Mouse (Mus musculus): ENCODE data around the gene Zfp81. TPM values are rescaled to one million over a fixed set of nuclear protein-coding genes. Genes with fewer than 3 reads are reported as not detected.
"Not testable (repeated sequence)": the region's sequence is repeated elsewhere in the genome, so short reads cannot be mapped to it uniquely, and the experiment has no call there.

Gene Zfp81
- polyA plus RNA-seq (2014; fragmentation: Nextera tagmentation; extraction: Ambion mirVana) = 7.8 and 10.8 TPM in 2 replicates

GRCm38 (mm10) chr17:33358411-33359384 is at the start of gene Zfp81:
TSS of gene Zfp81 (minus strand) at chr17:33358878.
- 4% methylated on average over 47 of the region's 47 CpGs for WGBS (ENCODE audit: insufficient replicate concordance)
- H3K9me3 ChIP-seq (replicated peaks; ENCODE audit: control insufficient read depth, low read length) = no peaks in the 10 kb centered on the region
- peak within 1 kb of the TSS; percentile 84 for H3K9ac ChIP-seq (ENCODE audit: low read depth, low read length)
- H3K4me1 ChIP-seq (ENCODE audit: control insufficient read depth, insufficient read depth, low read length) = no peaks in the 10 kb centered on the region
- peak; percentile 100 for ATAC-seq (replicated peaks; ENCODE audit: insufficient number of reproducible peaks, low FRiP score, low TSS enrichment)
- peak within 1 kb of the TSS; percentile 81 for H3K4me2 ChIP-seq
- peak within 1 kb of the TSS; percentile 82 for H3K27ac ChIP-seq (ENCODE audit: low read depth, low read length)
- no peaks in the 10 kb centered on the region for H3K36me3 ChIP-seq (ENCODE audit: control insufficient read depth, insufficient read depth, low read length)
- H3K4me3 ChIP-seq (ENCODE audit: low read depth, low read length) = peak within 1 kb of the TSS; percentile 66
- H3K27me3 ChIP-seq (ENCODE audit: control insufficient read depth, insufficient read depth, low read length) = no peaks in the 10 kb centered on the region

- ATAC-seq (replicated peaks; ENCODE audit: insufficient number of reproducible peaks, low FRiP score, low TSS enrichment) = peak; percentile 93
- peak within 1 kb of the TSS; percentile 82 for H3K9ac ChIP-seq (ENCODE audit: low read depth, low read length)
- 1% methylated on average over 44 of the region's 44 CpGs for WGBS (ENCODE audit: insufficient replicate concordance)
Observed at GRCm38 (mm10) chr17:33394182-33395034, 35.7 kb upstream of the Zfp81 start, which contains the start of gene Zfp101. TSS of gene Zfp101 (minus strand) at chr17:33394641.

GRCm38 (mm10) chr17:33392271-33392670 is 33.6 kb upstream of the Zfp81 start:
- no peak for ATAC-seq (replicated peaks; ENCODE audit: insufficient number of reproducible peaks, low FRiP score, low TSS enrichment)
- 85% methylated on average over 5 of the region's 5 CpGs for WGBS (ENCODE audit: insufficient replicate concordance)

More at GRCm38 (mm10) chr17:33394182-33395034, 35.7 kb upstream of the Zfp81 start, which contains the start of gene Zfp101:
- Histone ChIP-seq H3K9me3 (replicated peaks; ENCODE audit: control insufficient read depth, low read length) (no peaks in the 10 kb centered on the region), H3K4me2 (peak within 1 kb of the TSS; percentile 73), H3K27ac (ENCODE audit: low read depth, low read length) (peak within 1 kb of the TSS; percentile 68), H3K27me3 (ENCODE audit: control insufficient read depth, insufficient read depth, low read length) (no peaks in the 10 kb centered on the region), H3K36me3 (ENCODE audit: control insufficient read depth, insufficient read depth, low read length) (no peaks in the 10 kb centered on the region), H3K4me3 (ENCODE audit: low read depth, low read length) (peak within 1 kb of the TSS; percentile 91), H3K4me1 (ENCODE audit: control insufficient read depth, insufficient read depth, low read length) (no peaks in the 10 kb centered on the region; the same call in 1 of the 2 replicates)

DNA sequence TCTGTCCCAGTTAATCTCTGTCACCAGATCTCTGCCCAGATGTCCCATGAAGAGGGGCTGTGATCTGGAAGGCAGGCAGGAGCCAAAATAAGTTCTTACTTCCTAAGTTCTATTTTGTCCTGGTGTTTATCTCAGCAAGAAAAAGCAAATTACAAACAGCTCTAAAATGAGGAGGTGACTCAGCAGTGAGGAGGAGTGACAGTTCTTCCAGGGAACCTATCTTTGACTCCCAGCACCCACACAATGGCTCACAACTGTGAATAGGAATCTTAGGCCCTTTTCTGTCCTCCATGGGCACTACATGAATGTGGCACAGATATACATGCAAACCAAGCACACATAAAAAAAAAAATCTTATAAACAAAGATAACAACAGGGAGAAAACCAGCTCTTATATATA is 27.0 kb upstream of the Zfp81 start:
- H3K9me3 ChIP-seq (replicated peaks; ENCODE audit: control insufficient read depth, low read length) = no peaks in the 10 kb centered on the region
- H3K4me1 ChIP-seq (ENCODE audit: control insufficient read depth, insufficient read depth, low read length) = no peaks in the 10 kb centered on the region
- no peaks in the 10 kb centered on the region for H3K27me3 ChIP-seq (ENCODE audit: control insufficient read depth, insufficient read depth, low read length)
- ATAC-seq (replicated peaks; ENCODE audit: insufficient number of reproducible peaks, low FRiP score, low TSS enrichment) = no peak
- H3K4me3 ChIP-seq (ENCODE audit: low read depth, low read length) = no peak overlapping the region
- H3K36me3 ChIP-seq (ENCODE audit: control insufficient read depth, insufficient read depth, low read length) = peaks cover 33% of the 10 kb centered on the region
- no peak overlapping the region for H3K27ac ChIP-seq (ENCODE audit: low read depth, low read length)
- H3K4me2 ChIP-seq = no peak overlapping the region
- H3K9ac ChIP-seq (ENCODE audit: low read depth, low read length) = no peak overlapping the region

More at GRCm38 (mm10) chr17:33392271-33392670, 33.6 kb upstream of the Zfp81 start:
- Histone ChIP-seq H3K36me3 (ENCODE audit: control insufficient read depth, insufficient read depth, low read length) (no peaks in the 10 kb centered on the region), H3K4me3 (ENCODE audit: low read depth, low read length) (no peak overlapping the region), H3K27me3 (ENCODE audit: control insufficient read depth, insufficient read depth, low read length) (no peaks in the 10 kb centered on the region), H3K27ac (ENCODE audit: low read depth, low read length) (no peak overlapping the region), H3K9ac (ENCODE audit: low read depth, low read length) (no peak overlapping the region), H3K9me3 (replicated peaks; ENCODE audit: control insufficient read depth, low read length) (no peaks in the 10 kb centered on the region), H3K4me2 (no peak overlapping the region), H3K4me1 (ENCODE audit: control insufficient read depth, insufficient read depth, low read length) (no peaks in the 10 kb centered on the region; the same call in 1 of the 2 replicates)

DNA sequence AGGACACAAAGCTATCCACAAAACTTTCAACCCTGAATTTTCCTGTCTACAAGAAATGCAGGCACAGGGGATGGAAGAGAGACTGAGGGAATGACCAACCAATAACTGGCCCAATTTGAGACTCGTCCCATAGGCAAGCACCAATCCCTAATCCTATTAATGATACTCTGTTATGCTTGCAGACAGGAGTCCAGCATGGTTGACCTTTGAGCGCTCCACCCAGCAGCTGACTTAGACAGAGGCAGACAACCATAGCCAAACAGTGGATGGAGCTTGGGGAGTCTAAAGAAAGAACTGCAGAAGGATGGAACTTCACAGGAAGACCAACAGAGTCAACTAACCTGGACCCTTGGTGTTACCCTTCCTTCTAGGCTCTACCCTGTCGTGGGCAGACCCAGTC is 14.1 kb upstream of the Zfp81 start:
- Histone ChIP-seq H3K27ac (ENCODE audit: low read depth, low read length) (no peak overlapping the region), H3K4me3 (ENCODE audit: low read depth, low read length) (no peak overlapping the region), H3K36me3 (ENCODE audit: control insufficient read depth, insufficient read depth, low read length) (no peaks in the 10 kb centered on the region), H3K9ac (ENCODE audit: low read depth, low read length) (no peak overlapping the region), H3K4me2 (no peak overlapping the region), H3K27me3 (ENCODE audit: control insufficient read depth, insufficient read depth, low read length) (no peaks in the 10 kb centered on the region), H3K4me1 (ENCODE audit: control insufficient read depth, insufficient read depth, low read length) (no peaks in the 10 kb centered on the region), H3K9me3 (replicated peaks; ENCODE audit: control insufficient read depth, low read length) (no peaks in the 10 kb centered on the region)
- no peak for ATAC-seq (replicated peaks; ENCODE audit: insufficient number of reproducible peaks, low FRiP score, low TSS enrichment)
- 85% methylated on average over 3 of the region's 3 CpGs for WGBS (ENCODE audit: insufficient replicate concordance)

DNA sequence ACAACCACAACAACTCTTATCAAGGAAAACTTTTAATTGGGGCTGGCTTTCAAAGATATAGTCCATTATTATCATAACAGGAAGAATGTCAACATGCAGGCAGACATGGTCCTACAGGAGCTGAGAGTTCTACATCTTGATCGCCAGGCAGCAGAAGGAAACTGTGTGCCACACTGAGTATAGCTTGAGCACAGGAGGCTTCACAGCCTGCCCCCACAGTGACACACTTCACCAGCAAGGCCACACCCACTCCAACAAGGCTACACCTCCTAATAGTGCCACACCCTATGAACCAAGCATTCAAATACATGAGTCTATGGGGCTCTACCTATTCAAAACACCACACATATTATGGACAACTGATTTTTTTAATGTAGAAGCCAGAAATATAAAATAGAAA is 5.7 kb downstream of the Zfp81 start:
- H3K4me2 ChIP-seq = no peak overlapping the region
- WGBS (ENCODE audit: insufficient replicate concordance) = 96% methylated on average over 1 of the region's 1 CpGs
- no peaks in the 10 kb centered on the region for H3K4me1 ChIP-seq (ENCODE audit: control insufficient read depth, insufficient read depth, low read length)

GRCm38 (mm10) chr17:33289876-33290149 is 68.9 kb downstream of the Zfp81 start:
- WGBS (ENCODE audit: insufficient replicate concordance) = no CpG with 5 or more reads among the region's 9 CpGs
- H3K27me3 ChIP-seq (ENCODE audit: control insufficient read depth, insufficient read depth, low read length); H3K4me1 ChIP-seq (ENCODE audit: control insufficient read depth, insufficient read depth, low read length); H3K36me3 ChIP-seq (ENCODE audit: control insufficient read depth, insufficient read depth, low read length); H3K9me3 ChIP-seq (replicated peaks; ENCODE audit: control insufficient read depth, low read length); H3K9ac ChIP-seq (ENCODE audit: low read depth, low read length); H3K4me3 ChIP-seq (ENCODE audit: low read depth, low read length); H3K27ac ChIP-seq (ENCODE audit: low read depth, low read length); H3K4me2 ChIP-seq: not testable (repeated sequence)
- peak; percentile 61 for ATAC-seq (replicated peaks; ENCODE audit: insufficient number of reproducible peaks, low FRiP score, low TSS enrichment)

More for the DNA sequence above, 5.7 kb downstream of the Zfp81 start:
- H3K9ac ChIP-seq (ENCODE audit: low read depth, low read length) = no peak overlapping the region
- 0 out of 2 replicates have a peak, but pooled peaks cover 2% of the 10 kb centered on the region for H3K9me3 ChIP-seq (replicated peaks; ENCODE audit: control insufficient read depth, low read length)
- no peaks in the 10 kb centered on the region for H3K27me3 ChIP-seq (ENCODE audit: control insufficient read depth, insufficient read depth, low read length)
- no peak overlapping the region for H3K4me3 ChIP-seq (ENCODE audit: low read depth, low read length)
- H3K27ac ChIP-seq (ENCODE audit: low read depth, low read length) = no peak overlapping the region
- H3K36me3 ChIP-seq (ENCODE audit: control insufficient read depth, insufficient read depth, low read length) = no peaks in the 10 kb centered on the region
- ATAC-seq (replicated peaks; ENCODE audit: insufficient number of reproducible peaks, low FRiP score, low TSS enrichment) = no peak

DNA sequence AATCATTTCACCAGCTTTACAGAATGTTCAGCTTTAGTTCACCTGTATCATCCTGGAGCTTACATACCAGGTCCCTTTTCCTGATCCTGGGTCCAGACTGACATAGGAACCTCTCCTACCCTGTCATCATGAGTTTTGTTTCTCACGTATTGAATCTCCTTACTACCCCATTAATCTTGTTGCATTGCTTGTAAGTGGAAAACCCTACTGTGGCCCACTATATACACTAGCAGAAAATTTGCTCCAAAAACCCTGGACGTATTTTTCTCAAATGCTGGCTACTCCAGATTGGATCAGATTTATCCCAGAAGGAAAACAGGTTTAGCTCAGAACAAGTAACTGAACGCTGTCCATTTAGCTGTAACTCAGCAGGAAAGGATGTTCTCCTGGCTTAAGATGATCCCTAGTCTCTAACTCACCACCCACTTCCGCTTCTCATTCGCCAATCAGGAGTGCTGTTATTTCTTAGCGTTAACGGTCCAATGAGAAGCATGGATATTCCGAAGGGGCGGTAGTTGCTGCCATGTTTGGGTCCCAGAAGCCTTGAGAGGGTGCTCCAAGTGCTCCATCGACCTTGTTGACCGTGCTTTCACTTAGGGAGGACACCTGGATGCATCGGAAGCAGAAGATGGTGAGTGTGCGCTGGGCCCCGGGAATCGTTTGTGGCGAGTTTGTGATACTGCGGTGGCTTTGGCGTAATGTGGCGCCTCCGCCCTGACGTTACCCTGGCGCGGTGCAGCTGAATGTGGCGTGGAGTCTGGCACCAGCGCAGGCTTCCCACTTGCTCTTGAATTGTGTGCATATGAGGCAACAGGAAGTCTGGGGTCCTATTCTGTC is 69.4 kb downstream of the Zfp81 start, which contains the start of gene Zfp955b:
Gene Zfp955b (plus strand): TSS at position 506 of the 837 bp plus-strand sequence.
- not testable (repeated sequence) for H3K27ac ChIP-seq (ENCODE audit: low read depth, low read length); H3K9me3 ChIP-seq (replicated peaks; ENCODE audit: control insufficient read depth, low read length); H3K36me3 ChIP-seq (ENCODE audit: control insufficient read depth, insufficient read depth, low read length); H3K4me3 ChIP-seq (ENCODE audit: low read depth, low read length); H3K9ac ChIP-seq (ENCODE audit: low read depth, low read length); H3K27me3 ChIP-seq (ENCODE audit: control insufficient read depth, insufficient read depth, low read length); H3K4me1 ChIP-seq (ENCODE audit: control insufficient read depth, insufficient read depth, low read length)
- WGBS (ENCODE audit: insufficient replicate concordance) = no CpG with 5 or more reads among the region's 25 CpGs
- H3K4me2 ChIP-seq = peak within 1 kb of the TSS; percentile 19; the same call in 1 of the 2 replicates
- ATAC-seq (replicated peaks; ENCODE audit: insufficient number of reproducible peaks, low FRiP score, low TSS enrichment) = peak; percentile 95
